Mouse (Mus musculus) limb, embryonic 13.5 days (tissue): ENCODE data around the gene Vsig2. TPM values are rescaled to one million over a fixed set of nuclear protein-coding genes. Genes with fewer than 3 reads are reported as not detected.

Source experiments
- ATAC-seq: fragments of 200-750 bp; cut with Nextera tagmentation; 2 replicates; pipeline ENCODE4 v1.8.0; 2017; ENCODE audit warnings: low read depth, moderate number of reproducible peaks, moderate TSS enrichment; ENCODE audit not compliant: low FRiP score
- H3K27ac ChIP-seq: fragments of 300-500 bp; sonication (generic); 2 replicates; pipeline ENCODE4 v1.5.1; 2015; ENCODE audit warnings: inconsistent platforms, mild to moderate bottlenecking, moderate library complexity
- H3K27me3 ChIP-seq: fragments of 300-500 bp; sonication (generic); 2 replicates; pipeline ENCODE4 v1.6.1; 2015; ENCODE audit warnings: mild to moderate bottlenecking, inconsistent platforms
- H3K36me3 ChIP-seq: fragments of 300-500 bp; sonication (generic); 2 replicates; pipeline ENCODE4 v1.6.1; 2015; ENCODE audit warnings: inconsistent platforms, mild to moderate bottlenecking, moderate library complexity
- H3K4me1 ChIP-seq: fragments of 300-500 bp; sonication (generic); 2 replicates; pipeline ENCODE4 v1.6.1; 2015; ENCODE audit warnings: inconsistent platforms
- H3K4me2 ChIP-seq: fragments of 300-500 bp; sonication (generic); replicated peaks from 2 replicates; pipeline ENCODE4 v1.6.1; 2015; ENCODE audit warnings: inconsistent platforms, mild to moderate bottlenecking, moderate library complexity
- H3K4me3 ChIP-seq: fragments of 300-500 bp; sonication (generic); 2 replicates; pipeline ENCODE4 v1.5.1; 2015; ENCODE audit warnings: moderate library complexity, mild to moderate bottlenecking, inconsistent platforms
- H3K9ac ChIP-seq: fragments of 300-500 bp; sonication (generic); 2 replicates; pipeline ENCODE4 v1.6.1; 2015; ENCODE audit warnings: mild to moderate bottlenecking, inconsistent platforms
- H3K9me3 ChIP-seq: fragments of 300-500 bp; sonication (generic); 2 replicates; pipeline ENCODE4 v1.6.1; 2016; ENCODE audit warnings: inconsistent platforms
- WGBS: fragments of 180-500 bp; shearing (Covaris S2); methylation state at CpG from one replicate; pipeline ENCODE4 v1.1.7; 2015; 5-methylcytosine and 5-hydroxymethylcytosine counted together
- polyA plus RNA-seq: library from polyadenylated mRNA; unstranded; fragments of >200 nt; fragmentation: Nextera tagmentation; extraction: Ambion mirVana; gene quantifications from 2 replicates; pipeline ENCODE4 v1.2.1, GENCODE M21; 2015

Vsig2 gene
- polyA plus RNA-seq, result 0.57 and 1.1 TPM in 2 replicates

DNA sequence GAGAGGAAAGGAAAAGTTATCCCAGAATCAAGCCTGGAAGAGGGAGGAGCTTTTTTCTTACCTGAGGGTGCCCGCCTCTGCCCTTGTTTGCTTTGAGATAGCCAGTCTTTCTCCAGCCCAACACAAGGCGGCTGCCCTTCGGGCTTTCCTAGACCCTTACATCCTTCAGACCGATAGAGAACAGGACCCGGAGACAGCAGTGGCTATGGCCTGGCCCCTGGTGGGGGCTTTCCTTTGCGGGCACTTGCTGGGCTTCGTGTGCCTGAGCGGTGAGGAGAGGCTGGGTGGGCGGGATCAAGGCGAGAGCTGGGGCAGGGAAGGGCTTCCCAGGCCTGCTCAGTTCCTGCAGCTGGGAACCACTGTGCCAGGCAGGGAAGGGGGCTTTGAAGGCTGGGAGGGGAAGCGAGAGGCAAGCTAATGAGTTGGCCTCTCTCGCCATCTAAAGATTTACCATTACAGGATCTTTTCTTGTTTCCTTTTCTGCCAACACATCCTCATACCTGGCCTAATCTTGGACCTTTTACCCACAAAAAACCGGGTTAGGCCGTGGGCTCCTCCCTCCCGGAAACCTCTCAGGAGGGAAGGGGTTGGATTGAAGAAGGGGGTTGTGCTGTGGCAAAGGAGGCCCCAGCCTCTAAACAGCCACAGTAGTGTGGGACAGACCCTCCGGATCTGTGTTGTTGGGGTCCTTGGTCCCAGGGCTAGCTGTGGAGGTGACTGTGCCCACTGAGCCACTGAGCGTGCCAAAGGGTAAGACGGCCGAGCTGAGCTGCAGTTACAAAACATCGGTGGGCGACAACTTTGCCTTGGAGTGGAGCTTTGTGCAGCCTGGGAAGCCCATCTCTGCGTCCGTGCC, at the start of gene Vsig2:
Gene Vsig2, plus strand, starts transcription at position 86 of the 856 bp plus-strand sequence.
- H3K4me3 ChIP-seq, result no peak within 1 kb of the TSS
- ATAC-seq, result no peak
- no peak within 1 kb of the TSS for H3K4me2 ChIP-seq
- H3K9ac ChIP-seq, result no peak within 1 kb of the TSS
- H3K27ac ChIP-seq, result no peak within 1 kb of the TSS
- no peaks in the 10 kb centered on the region for H3K36me3 ChIP-seq
- H3K9me3 ChIP-seq, result no peaks in the 10 kb centered on the region
- H3K4me1 ChIP-seq, result peaks cover 22% of the 10 kb centered on the region
- 45% methylated on average over 23 of the region's 23 CpGs for WGBS
- peaks cover 72% of the 10 kb centered on the region for H3K27me3 ChIP-seq

DNA sequence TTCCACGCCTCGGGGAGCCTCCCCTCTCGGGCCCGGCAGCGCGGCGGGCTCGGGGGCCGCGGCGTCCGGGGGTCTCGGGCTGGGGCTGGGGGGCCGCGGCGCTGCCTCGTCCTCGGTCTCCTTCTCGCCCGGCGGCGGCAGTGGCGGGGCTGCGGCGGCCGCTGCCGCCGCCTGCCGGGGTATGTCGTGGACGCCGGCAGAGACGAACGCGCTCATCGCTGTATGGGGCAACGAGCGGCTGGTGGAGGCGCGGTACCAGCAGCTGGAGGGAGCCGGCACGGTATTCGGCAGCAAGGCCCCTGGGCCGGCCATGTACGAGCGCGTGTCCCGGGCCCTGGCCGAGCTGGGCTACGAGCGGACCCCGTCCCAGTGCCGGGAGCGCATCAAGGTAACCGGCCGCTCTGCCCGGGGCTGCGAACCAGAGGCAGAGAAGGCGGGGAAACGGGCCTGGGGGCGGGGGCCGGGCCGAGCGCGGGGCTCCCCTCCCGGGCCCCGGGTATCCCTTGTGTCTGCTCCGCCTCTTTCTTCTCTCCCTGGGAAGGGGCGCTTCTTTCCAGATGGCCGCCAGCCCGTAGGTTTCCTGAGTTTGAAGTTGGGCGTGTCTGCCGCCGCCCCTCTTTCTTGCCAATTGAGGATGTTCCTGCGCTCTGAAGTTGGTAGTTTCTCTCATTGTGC, 49.5 kb upstream of the Vsig2 start:
- Histone ChIP-seq H3K9ac (peak overlapping the region; percentile 94), H3K4me3 (peak overlapping the region; percentile 96), H3K4me2 (peak overlapping the region; percentile 83), H3K9me3 (no peaks in the 10 kb centered on the region; the same call in 1 of the 2 replicates), H3K27me3 (no peaks in the 10 kb centered on the region), H3K4me1 (peaks cover 20% of the 10 kb centered on the region), H3K27ac (peak overlapping the region; percentile 99), H3K36me3 (peaks cover 8% of the 10 kb centered on the region)
- under 1% methylated on average over 63 of the region's 75 CpGs for WGBS
- ATAC-seq, result peak; percentile 68

DNA sequence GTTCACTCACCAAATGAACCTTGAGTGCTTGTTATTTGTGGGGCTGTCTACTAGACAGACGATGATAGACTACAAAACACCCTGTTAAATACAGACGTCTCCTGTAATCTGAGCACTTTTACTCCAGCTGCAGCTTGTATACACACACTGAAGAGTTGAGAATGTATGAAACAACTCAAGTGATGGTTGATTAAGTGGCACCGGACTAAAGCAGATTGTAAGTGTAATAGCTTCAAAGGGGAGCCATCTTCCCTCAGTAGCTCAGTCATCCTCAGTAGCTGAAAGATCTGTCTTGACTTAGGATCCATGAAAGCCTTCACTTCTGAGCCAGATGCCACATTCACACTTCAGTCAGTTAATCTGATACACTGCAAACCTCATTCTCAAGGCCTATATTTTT, 43.3 kb upstream of the Vsig2 start:
- ATAC-seq, result no peak
- 46% methylated on average over 3 of the region's 3 CpGs for WGBS

DNA sequence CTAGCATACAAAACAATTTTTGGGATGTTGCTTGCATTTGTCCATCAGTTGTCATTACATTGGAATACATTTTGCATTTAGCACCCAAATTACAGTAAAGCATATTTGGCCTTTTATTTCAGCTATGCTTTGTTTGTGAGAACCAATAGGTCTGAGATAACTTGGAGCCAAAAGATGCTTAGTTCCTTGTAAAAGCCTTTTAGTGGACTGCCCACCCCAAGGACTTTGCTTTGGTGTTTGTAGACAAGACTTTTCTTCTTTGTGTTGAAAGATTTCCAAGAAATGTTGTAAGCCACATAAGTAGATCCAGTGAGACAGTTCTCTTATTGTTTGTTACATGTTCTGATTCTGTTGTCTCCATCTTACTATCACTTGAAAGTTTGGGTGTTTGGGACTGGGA, 42.7 kb upstream of the Vsig2 start:
- Histone ChIP-seq H3K27ac (no peak overlapping the region), H3K36me3 (peaks cover 8% of the 10 kb centered on the region), H3K4me1 (no peaks in the 10 kb centered on the region), H3K27me3 (no peaks in the 10 kb centered on the region), H3K4me2 (no peak overlapping the region), H3K9ac (no peak overlapping the region), H3K4me3 (no peak overlapping the region), H3K9me3 (no peaks in the 10 kb centered on the region; the same call in 1 of the 2 replicates)
- ATAC-seq, result no peak

More for the DNA sequence above, 43.3 kb upstream of the Vsig2 start:
- Histone ChIP-seq H3K9me3 (no peaks in the 10 kb centered on the region; the same call in 1 of the 2 replicates), H3K27ac (no peak overlapping the region), H3K4me2 (no peak overlapping the region), H3K4me1 (peaks cover 4% of the 10 kb centered on the region), H3K9ac (no peak overlapping the region), H3K27me3 (no peaks in the 10 kb centered on the region), H3K4me3 (no peak overlapping the region), H3K36me3 (peaks cover 8% of the 10 kb centered on the region)

DNA sequence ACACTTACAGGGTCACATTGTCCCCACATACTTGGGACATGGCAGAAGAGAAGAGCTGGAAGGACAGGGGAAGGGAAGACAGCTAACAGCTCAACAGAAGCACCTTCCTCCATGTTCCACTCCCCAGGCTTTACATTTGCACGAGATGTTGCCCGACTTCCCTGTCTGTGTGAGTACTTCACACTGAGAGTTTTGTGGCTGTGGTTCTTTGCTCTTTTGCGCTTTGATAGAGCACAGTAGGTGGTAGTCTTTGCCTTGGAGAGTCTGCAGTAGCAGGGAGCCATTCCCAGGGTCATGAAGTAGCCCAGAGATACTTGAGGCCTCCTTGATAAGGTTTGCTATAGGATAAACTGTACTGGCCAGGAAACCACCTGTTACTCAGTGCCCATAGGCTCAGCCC, 38.9 kb upstream of the Vsig2 start:
- no peaks in the 10 kb centered on the region for H3K4me1 ChIP-seq
- H3K9ac ChIP-seq, result no peak overlapping the region
- no peaks in the 10 kb centered on the region for H3K27me3 ChIP-seq
- WGBS, result 83% methylated on average over 3 of the region's 3 CpGs
- H3K4me2 ChIP-seq, result no peak overlapping the region
- H3K27ac ChIP-seq, result no peak overlapping the region
- H3K9me3 ChIP-seq, result no peaks in the 10 kb centered on the region
- H3K36me3 ChIP-seq, result no peaks in the 10 kb centered on the region
- no peak for ATAC-seq
- no peak overlapping the region for H3K4me3 ChIP-seq

DNA sequence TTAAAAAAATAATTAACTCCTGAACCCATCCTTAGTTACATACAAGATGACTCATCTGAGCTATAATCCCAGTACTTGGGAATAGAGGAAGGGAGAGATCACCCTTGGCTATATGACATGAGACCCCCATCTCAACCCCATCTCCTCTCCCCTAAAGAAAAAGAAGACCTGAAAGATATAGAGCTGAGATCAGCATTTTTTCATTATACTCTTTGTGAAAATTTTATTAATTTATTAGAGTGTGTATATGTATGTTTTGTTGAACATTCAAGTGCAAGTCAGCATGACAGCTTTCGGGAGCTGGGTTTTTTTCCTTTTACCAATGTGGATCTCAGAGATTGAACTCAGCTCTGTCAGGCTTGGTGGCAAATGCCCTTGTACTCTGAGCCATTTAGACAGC, 37.9 kb upstream of the Vsig2 start:
- Histone ChIP-seq H3K27ac (no peak overlapping the region), H3K4me2 (no peak overlapping the region), H3K4me3 (no peak overlapping the region), H3K4me1 (no peaks in the 10 kb centered on the region), H3K36me3 (no peaks in the 10 kb centered on the region), H3K27me3 (no peaks in the 10 kb centered on the region), H3K9ac (no peak overlapping the region), H3K9me3 (no peaks in the 10 kb centered on the region)
- WGBS, result 100% methylated on average over 1 of the region's 1 CpGs
- ATAC-seq, result no peak

DNA sequence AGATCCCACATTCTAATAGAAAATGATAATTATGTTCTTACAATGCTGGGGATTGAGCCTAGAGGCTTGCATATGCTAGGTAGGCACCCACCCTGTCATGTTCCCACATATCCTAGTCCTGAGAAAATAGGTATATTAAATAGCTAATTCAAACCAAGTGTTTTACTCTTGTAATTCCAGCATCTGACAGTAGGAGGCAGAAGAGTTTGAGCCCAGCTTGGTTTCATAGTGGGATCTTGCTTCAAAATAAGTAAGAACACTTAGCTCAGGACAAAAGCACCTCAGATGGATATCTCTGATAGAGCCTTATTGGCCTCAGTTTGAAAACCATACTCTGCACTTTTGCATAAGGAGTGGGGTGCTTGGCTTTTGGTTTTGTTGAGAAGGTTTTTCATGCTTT, 34.7 kb upstream of the Vsig2 start:
- H3K4me2 ChIP-seq, result no peak overlapping the region
- no peak overlapping the region for H3K27ac ChIP-seq
- no peak overlapping the region for H3K4me3 ChIP-seq
- no peak overlapping the region for H3K9ac ChIP-seq
- ATAC-seq, result no peak
- no peaks in the 10 kb centered on the region for H3K36me3 ChIP-seq
- H3K27me3 ChIP-seq, result no peaks in the 10 kb centered on the region
- H3K9me3 ChIP-seq, result no peaks in the 10 kb centered on the region
- H3K4me1 ChIP-seq, result no peaks in the 10 kb centered on the region

DNA sequence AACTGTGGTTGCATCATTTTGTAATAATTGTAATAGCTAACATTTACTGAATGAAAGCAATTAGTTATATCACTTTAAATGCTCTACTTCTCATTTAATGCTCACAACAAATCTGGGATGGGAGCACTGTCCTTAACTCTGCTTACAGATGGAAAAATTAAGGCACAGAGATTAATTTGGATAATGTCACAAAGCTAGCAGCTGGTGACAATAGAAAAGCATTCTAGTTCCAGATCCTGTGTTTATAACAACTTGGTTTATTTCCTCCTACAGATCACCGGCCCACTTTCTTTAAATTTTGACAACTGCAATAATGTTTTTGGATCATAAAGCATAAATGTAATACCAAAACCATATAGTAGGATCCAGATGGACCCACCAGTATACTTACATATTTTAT, 33.0 kb upstream of the Vsig2 start:
- 85% methylated on average over 1 of the region's 1 CpGs for whole genome bisulfite sequencing
- H3K9me3 ChIP-seq, result no peaks in the 10 kb centered on the region
- H3K27me3 ChIP-seq, result no peaks in the 10 kb centered on the region
- H3K27ac ChIP-seq, result no peak overlapping the region
- H3K4me1 ChIP-seq, result no peaks in the 10 kb centered on the region
- no peak overlapping the region for H3K4me2 ChIP-seq
- no peak overlapping the region for H3K4me3 ChIP-seq
- ATAC-seq, result no peak
- no peaks in the 10 kb centered on the region for H3K36me3 ChIP-seq
- no peak overlapping the region for H3K9ac ChIP-seq

DNA sequence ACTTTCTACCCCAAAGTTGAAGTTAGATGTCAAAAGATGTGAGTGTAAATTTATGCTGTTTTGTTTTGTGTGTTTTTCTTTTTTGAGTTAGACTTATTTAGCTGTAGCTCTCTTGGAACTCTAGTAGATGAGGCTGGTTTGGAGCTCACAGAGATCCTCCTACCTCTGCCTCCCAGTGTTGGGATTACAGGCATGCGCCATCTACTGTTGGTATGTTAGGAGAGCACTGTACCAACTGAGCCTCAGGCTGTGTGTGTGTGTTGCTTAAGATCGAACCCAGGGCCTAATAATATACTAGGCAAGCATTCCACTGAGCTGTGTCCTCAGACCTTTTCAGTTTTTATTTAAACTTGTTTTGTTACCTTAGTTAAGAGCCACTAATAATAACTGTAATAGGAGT, 27.0 kb upstream of the Vsig2 start:
- Histone ChIP-seq H3K4me2 (no peak overlapping the region), H3K4me1 (peaks cover 18% of the 10 kb centered on the region), H3K9ac (no peak overlapping the region), H3K36me3 (0 out of 2 replicates have a peak, but pooled peaks cover under 1% of the 10 kb centered on the region), H3K4me3 (no peak overlapping the region), H3K27ac (no peak overlapping the region), H3K27me3 (no peaks in the 10 kb centered on the region), H3K9me3 (no peaks in the 10 kb centered on the region)
- WGBS, result 93% methylated on average over 2 of the region's 2 CpGs
- ATAC-seq, result no peak

DNA sequence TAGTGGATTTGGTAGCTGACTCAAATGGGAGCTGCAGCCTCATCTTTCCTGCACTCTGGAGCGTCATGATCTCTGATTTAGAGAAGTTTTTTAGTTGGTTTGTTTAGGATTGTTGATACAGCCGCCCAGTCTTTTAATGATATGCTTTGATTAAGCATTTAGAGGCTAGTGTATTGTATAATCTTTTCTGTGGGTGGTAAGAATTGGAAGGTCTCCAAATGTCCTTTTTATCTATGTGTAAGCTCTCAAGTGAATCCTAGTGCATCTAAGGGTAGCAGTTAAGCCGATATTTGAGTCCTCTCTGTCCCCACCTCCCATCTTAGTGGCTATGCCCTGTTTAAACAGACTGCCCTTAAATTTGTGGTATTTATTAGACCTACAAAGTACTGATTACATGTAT, 24.6 kb upstream of the Vsig2 start:
- Histone ChIP-seq H3K4me2 (no peak overlapping the region), H3K27me3 (no peaks in the 10 kb centered on the region), H3K36me3 (peaks cover 13% of the 10 kb centered on the region), H3K4me3 (no peak overlapping the region), H3K9ac (no peak overlapping the region), H3K4me1 (peaks cover 22% of the 10 kb centered on the region), H3K9me3 (no peaks in the 10 kb centered on the region), H3K27ac (no peak overlapping the region)
- 87% methylated on average over 3 of the region's 3 CpGs for WGBS
- ATAC-seq, result no peak

DNA sequence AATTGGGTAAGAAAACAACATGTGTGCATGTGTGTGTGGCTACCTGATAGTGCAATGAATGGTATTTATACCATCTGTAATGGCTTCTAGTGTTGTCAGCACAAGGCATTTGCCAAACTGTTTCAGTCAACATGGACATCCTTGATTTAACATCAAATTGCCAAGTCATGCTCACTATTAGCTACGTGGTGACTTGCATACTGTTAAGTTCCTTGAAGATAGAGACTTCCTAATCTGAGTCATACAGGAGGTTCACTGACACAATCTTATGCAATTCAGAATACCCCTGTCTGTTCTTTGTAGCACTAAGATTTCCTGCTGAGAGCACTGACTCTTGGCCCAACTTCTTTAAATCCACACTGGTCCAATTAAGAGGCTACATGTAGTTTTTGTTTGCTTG, 21.6 kb upstream of the Vsig2 start:
- H3K4me1 ChIP-seq, result peaks cover 22% of the 10 kb centered on the region
- H3K4me2 ChIP-seq, result no peak overlapping the region
- H3K9ac ChIP-seq, result no peak overlapping the region
- no peak overlapping the region for H3K4me3 ChIP-seq
- peaks cover 40% of the 10 kb centered on the region for H3K36me3 ChIP-seq
- H3K9me3 ChIP-seq, result no peaks in the 10 kb centered on the region
- no peaks in the 10 kb centered on the region for H3K27me3 ChIP-seq
- H3K27ac ChIP-seq, result no peak overlapping the region
- no peak for ATAC-seq
- 89% methylated on average over 1 of the region's 1 CpGs for WGBS

DNA sequence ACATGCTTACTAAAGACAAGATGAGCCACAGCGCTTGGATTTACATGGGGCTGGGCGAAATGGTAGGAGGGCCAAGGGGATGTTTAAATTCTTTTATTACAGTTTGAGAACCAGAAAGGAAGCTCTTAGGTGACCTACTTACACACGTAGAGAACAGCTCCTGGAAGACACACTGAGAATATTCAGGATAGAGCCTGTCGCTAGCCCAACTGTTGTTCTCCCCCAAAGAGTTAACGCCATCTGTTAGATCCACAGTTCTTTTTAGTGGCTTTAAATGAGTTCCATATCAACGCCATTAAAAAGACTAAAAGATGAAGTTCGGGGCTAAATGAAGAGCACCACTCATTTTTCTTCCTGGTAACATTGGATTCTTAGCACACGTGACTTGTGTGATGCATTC, 20.1 kb upstream of the Vsig2 start:
- Histone ChIP-seq H3K27me3 (no peaks in the 10 kb centered on the region), H3K9me3 (no peaks in the 10 kb centered on the region), H3K4me1 (peaks cover 18% of the 10 kb centered on the region), H3K27ac (no peak overlapping the region), H3K36me3 (peaks cover 51% of the 10 kb centered on the region), H3K4me3 (no peak overlapping the region), H3K9ac (no peak overlapping the region), H3K4me2 (no peak overlapping the region)
- WGBS, result 84% methylated on average over 8 of the region's 8 CpGs
- ATAC-seq, result no peak
